Mouse (Mus musculus) intestine, embryonic 16.5 days (tissue): Measurements from ENCODE around the gene Mrpl52. TPM values are rescaled to one million over a fixed set of nuclear protein-coding genes. Genes with fewer than 3 reads are reported as not detected.
A peak's percentile ranks its signal among the peaks of the same experiment; 100 is the strongest.

Source experiments
- ATAC-seq: fragments of 200-750 bp; cut with Nextera tagmentation; 2 replicates; pipeline ENCODE4 v1.8.0; 2017; ENCODE audit warnings: moderate TSS enrichment, moderate library complexity
- H3K27ac ChIP-seq: fragments of 300-500 bp; sonication (generic); 2 replicates; pipeline ENCODE4 v1.5.1; 2014; ENCODE audit warnings: mild to moderate bottlenecking, low read length
- H3K27me3 ChIP-seq: fragments of 300-500 bp; sonication (generic); replicated peaks from 2 replicates; pipeline ENCODE4 v1.6.1; 2014; ENCODE audit warnings: low read length, control low read depth, mixed read lengths; ENCODE audit not compliant: control insufficient read depth, insufficient read depth
- H3K36me3 ChIP-seq: fragments of 300-500 bp; sonication (generic); 2 replicates; pipeline ENCODE4 v1.6.1; 2014; ENCODE audit warnings: low read length, control low read depth; ENCODE audit not compliant: control insufficient read depth, insufficient read depth
- H3K4me1 ChIP-seq: fragments of 300-500 bp; sonication (generic); 2 replicates; pipeline ENCODE4 v1.6.1; 2014; ENCODE audit warnings: low read length, control low read depth, mixed read lengths; ENCODE audit not compliant: control insufficient read depth, insufficient read depth
- H3K4me2 ChIP-seq: fragments of 300-500 bp; sonication (generic); 2 replicates; pipeline ENCODE4 v1.6.1; 2014; ENCODE audit warnings: low read depth, low read length, control low read depth
- H3K4me3 ChIP-seq: fragments of 300-500 bp; sonication (generic); 2 replicates; pipeline ENCODE4 v1.5.1; 2014; ENCODE audit warnings: mild to moderate bottlenecking, low read length
- H3K9ac ChIP-seq: fragments of 300-500 bp; sonication (generic); 2 replicates; pipeline ENCODE4 v1.6.1; 2014; ENCODE audit warnings: low read depth, low read length
- H3K9me3 ChIP-seq: fragments of 300-500 bp; sonication (generic); 2 replicates; pipeline ENCODE4 v1.6.1; 2016; ENCODE audit warnings: low read length, control low read depth; ENCODE audit not compliant: control insufficient read depth
- WGBS: fragments of 180-500 bp; shearing (Covaris S2); extraction: QIAGEN DNeasy Blood & Tissue Kit; methylation state at CpG from one replicate; pipeline ENCODE4 v1.1.7; 2014; 5-methylcytosine and 5-hydroxymethylcytosine counted together
- polyA plus RNA-seq: library from polyadenylated mRNA; unstranded; fragments of >200 nt; fragmentation: Nextera tagmentation; extraction: Ambion mirVana; gene quantifications from 2 replicates; pipeline ENCODE4 v1.2.1, GENCODE M21; 2015

Gene Mrpl52
- polyA plus RNA-seq, 1 experiment from 2014 or later = 267 TPM

DNA sequence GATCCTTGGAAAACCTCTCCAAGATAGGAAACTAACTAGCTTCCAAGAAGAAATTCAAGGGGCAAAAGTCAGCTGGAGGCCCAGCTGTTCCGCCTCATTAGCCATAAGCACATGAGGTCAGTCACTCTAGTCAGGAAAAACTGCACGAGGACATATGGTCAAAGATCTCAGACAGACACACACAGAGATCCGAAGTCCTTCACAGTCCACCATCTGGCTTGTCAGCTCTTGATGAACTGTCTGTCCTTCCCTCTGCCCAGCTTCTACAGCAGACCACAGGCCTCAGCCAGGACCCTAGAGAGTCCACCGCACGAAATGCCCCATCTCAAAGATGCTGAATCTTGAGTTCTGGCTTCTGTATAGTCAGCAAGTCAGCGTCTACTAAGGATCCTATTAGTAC is 39.2 kb upstream of the Mrpl52 start:
- 61% methylated on average over 6 of the region's 6 CpGs for WGBS

DNA sequence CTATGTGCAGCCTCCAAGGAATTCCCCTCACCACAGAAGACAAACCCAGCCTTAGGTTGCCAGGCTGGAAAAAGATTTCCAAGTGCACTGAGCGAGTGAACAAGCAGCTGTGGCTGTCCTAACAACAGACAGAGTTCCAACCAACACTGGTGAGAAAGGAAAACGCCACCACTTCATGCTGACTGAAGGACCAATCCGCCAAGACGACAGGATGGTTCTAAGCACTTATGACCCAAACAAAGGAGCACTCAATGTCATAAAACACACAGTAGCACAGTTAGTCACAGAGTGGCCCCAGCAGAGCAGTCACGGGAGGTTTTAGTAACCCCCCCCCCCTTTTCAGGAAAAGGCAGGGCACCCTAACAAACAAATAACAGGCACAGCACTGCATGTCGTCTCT is 35.9 kb upstream of the Mrpl52 start:
- no peak overlapping the region for H3K4me3 ChIP-seq
- ATAC-seq = no peak
- peaks cover 3% of the 10 kb centered on the region; the same call in 1 of the 2 replicates for H3K36me3 ChIP-seq
- 0 out of 2 replicates have a peak overlapping the region, but pooled peaks have one; percentile 4 for H3K9ac ChIP-seq
- WGBS = 45% methylated on average over 6 of the region's 6 CpGs
- no peak overlapping the region for H3K4me2 ChIP-seq
- no peak overlapping the region for H3K27ac ChIP-seq
- peaks cover 4% of the 10 kb centered on the region; the same call in 1 of the 2 replicates for H3K9me3 ChIP-seq
- H3K27me3 ChIP-seq = no peaks in the 10 kb centered on the region
- H3K4me1 ChIP-seq = peaks cover 15% of the 10 kb centered on the region; the same call in 1 of the 2 replicates

More for the DNA sequence above, 39.2 kb upstream of the Mrpl52 start:
- Histone ChIP-seq H3K9ac (peak overlapping the region; percentile 22; the same call in 1 of the 2 replicates), H3K36me3 (no peaks in the 10 kb centered on the region), H3K4me3 (no peak overlapping the region), H3K27me3 (no peaks in the 10 kb centered on the region), H3K27ac (peak overlapping the region; percentile 23; the same call in 1 of the 2 replicates), H3K4me1 (peaks cover 30% of the 10 kb centered on the region), H3K4me2 (no peak overlapping the region), H3K9me3 (no peaks in the 10 kb centered on the region)
- ATAC-seq = peak; percentile 24; the same call in 1 of the 2 replicates

DNA sequence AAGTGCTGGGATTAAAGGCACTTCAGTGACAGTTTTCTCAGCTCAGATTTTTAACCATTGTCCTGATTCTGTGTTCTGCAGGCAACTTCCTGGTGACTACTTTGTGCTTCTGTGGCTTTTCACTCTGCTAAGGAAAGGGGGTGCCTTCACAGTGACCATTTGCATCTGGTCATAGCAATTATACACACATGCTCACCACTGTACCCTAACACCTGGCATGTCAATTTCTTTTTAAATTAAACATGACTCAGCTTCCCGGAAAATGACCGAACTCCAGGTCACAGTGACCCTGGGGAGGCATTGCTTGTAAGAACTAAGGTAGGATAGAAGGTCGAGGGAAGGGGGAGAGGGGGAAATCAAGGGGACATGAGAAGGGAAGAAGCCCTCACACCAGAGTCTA is 32.9 kb upstream of the Mrpl52 start:
- WGBS = 77% methylated on average over 3 of the region's 3 CpGs
- Histone ChIP-seq H3K4me3 (no peak overlapping the region), H3K36me3 (peaks cover 3% of the 10 kb centered on the region; the same call in 1 of the 2 replicates), H3K4me2 (no peak overlapping the region), H3K9me3 (peaks cover 4% of the 10 kb centered on the region; the same call in 1 of the 2 replicates), H3K27me3 (no peaks in the 10 kb centered on the region), H3K4me1 (0 out of 2 replicates have a peak, but pooled peaks cover 4% of the 10 kb centered on the region), H3K27ac (no peak overlapping the region), H3K9ac (no peak overlapping the region)
- ATAC-seq = no peak

DNA sequence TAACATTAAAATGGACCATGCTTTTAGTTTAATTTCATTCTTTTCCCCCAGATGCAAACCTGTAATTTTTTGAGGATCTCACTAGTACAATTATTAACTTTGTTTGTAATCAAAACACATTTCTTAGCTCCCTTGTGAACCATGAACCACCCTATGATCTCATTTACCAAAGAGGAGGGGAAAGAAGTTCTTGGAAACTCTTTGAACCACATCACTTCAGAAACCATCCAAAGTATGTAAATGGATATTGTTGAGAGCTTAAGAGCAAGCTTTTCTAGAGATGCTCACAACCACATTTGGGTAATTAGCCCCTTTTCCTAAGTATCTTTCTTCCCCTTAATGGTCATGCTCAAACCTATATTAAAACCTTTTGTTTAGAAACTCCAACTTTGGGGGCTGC is 32.4 kb upstream of the Mrpl52 start:
- Histone ChIP-seq H3K27ac (no peak overlapping the region), H3K36me3 (peaks cover 3% of the 10 kb centered on the region; the same call in 1 of the 2 replicates), H3K4me2 (no peak overlapping the region), H3K27me3 (no peaks in the 10 kb centered on the region), H3K9me3 (peaks cover 4% of the 10 kb centered on the region; the same call in 1 of the 2 replicates), H3K4me3 (no peak overlapping the region), H3K4me1 (0 out of 2 replicates have a peak, but pooled peaks cover 8% of the 10 kb centered on the region), H3K9ac (no peak overlapping the region)
- ATAC-seq = no peak

DNA sequence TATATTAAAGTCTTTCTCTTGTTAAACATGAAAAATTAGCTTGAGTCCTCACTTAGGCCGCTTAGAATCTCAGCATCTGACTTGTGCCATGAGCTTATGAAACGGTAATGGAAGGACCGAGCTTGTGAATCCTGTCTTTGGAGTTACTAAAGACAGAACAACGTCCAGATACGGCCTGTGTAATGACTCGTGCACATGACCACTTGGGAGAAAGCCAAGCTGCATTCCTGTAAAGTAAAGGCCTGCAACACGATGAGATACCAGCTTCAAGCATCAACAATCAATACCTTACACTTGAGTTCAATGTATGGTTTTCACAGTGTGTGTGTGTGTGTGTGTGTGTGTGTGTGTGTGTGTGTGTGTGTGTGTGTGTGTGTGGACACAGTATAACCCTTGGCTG is 30.0 kb upstream of the Mrpl52 start:
- Histone ChIP-seq H3K27me3 (no peaks in the 10 kb centered on the region), H3K4me1 (0 out of 2 replicates have a peak, but pooled peaks cover 6% of the 10 kb centered on the region), H3K4me3 (no peak overlapping the region), H3K9ac (no peak overlapping the region), H3K27ac (no peak overlapping the region), H3K4me2 (no peak overlapping the region), H3K36me3 (peaks cover 3% of the 10 kb centered on the region; the same call in 1 of the 2 replicates), H3K9me3 (peaks cover 4% of the 10 kb centered on the region; the same call in 1 of the 2 replicates)
- 65% methylated on average over 7 of the region's 7 CpGs for WGBS
- ATAC-seq = no peak

DNA sequence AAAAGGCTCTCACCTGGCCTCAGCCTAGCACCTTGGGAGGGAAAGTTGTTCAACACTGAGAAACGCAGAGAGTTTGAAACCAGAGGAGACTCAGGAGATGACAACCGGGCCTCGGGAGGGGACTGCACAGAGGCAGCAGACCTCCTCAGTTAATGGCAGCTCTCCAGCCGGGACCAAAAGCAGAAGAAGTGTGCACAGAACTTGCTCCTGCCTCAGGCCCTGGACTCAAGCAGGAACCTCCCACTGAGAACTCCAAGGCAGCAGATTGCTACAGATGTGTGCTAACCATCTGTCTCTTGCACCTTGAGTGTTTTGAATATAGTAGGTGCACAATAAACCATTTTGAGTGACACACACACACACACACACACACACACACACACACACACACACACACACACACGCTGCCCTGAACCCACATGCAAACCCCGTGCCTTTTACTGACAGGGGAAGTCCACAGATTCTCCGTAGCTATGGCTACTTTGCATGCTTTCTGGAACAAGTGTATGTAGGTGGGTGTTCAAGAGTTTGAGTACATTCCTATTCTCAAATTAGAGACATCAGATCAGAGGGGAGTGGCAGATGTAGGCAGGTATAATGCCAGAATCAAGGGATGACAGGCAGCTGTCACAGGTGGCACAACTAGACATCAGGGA is 28.7 kb upstream of the Mrpl52 start:
- H3K36me3 ChIP-seq = peaks cover 3% of the 10 kb centered on the region; the same call in 1 of the 2 replicates
- peaks cover 4% of the 10 kb centered on the region; the same call in 1 of the 2 replicates for H3K9me3 ChIP-seq
- H3K4me2 ChIP-seq = no peak overlapping the region
- peaks cover 14% of the 10 kb centered on the region; the same call in 1 of the 2 replicates for H3K4me1 ChIP-seq
- 79% methylated on average over 7 of the region's 7 CpGs for WGBS
- H3K4me3 ChIP-seq = no peak overlapping the region
- H3K27ac ChIP-seq = no peak overlapping the region
- no peaks in the 10 kb centered on the region for H3K27me3 ChIP-seq
- H3K9ac ChIP-seq = no peak overlapping the region
- no peak for ATAC-seq

DNA sequence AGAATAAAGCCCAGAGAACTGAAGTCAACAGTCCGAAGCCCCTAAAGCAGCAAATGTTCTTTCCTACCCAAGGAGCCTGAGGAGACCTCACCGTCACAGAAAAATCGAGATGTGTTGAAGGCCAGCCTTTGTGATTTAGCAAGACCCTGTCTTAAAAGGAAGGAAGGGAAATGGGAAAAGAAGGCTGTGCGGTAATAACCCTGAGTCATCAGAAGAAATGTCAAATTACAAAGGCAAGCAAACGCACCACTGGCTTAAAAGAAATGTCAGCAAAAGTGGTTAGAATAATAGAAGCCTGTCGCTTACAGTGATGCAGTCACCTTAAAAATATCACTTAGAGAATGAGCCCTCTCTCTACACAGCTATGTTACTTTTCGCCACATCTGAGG is 28.2 kb upstream of the Mrpl52 start:
- 64% methylated on average over 7 of the region's 7 CpGs for WGBS
- H3K4me1 ChIP-seq = peaks cover 16% of the 10 kb centered on the region; the same call in 1 of the 2 replicates
- peaks cover 3% of the 10 kb centered on the region; the same call in 1 of the 2 replicates for H3K36me3 ChIP-seq
- H3K9ac ChIP-seq = no peak overlapping the region
- no peak for ATAC-seq
- no peaks in the 10 kb centered on the region for H3K27me3 ChIP-seq
- H3K4me3 ChIP-seq = no peak overlapping the region
- H3K9me3 ChIP-seq = peaks cover 4% of the 10 kb centered on the region; the same call in 1 of the 2 replicates
- peak overlapping the region; percentile 2; the same call in 1 of the 2 replicates for H3K27ac ChIP-seq
- no peak overlapping the region for H3K4me2 ChIP-seq

DNA sequence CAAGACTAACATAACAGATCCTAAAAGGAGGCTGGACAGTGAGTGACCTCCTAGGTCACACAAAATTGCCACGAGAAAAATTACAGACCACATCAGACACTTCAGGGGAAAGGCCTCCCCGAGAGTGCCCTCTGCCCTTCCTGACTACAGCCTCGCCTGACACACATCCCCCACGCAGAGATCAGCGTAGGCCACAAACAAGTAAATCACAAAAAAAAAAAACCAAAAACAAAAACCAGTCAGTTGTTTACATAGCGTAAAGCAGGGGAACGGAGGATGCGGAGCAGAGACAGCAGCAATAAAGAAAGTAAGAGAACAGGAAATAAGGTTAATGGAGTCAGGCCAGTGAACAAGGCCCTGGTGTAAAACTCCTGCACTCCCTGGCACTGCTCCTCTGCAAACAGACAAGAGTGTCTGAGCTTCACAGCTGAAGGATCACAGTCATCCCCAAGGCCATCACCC is 27.8 kb upstream of the Mrpl52 start:
- Histone ChIP-seq H3K4me1 (peaks cover 16% of the 10 kb centered on the region; the same call in 1 of the 2 replicates), H3K4me3 (no peak overlapping the region), H3K27ac (peak overlapping the region; percentile 2; the same call in 1 of the 2 replicates), H3K27me3 (no peaks in the 10 kb centered on the region), H3K36me3 (peaks cover 3% of the 10 kb centered on the region; the same call in 1 of the 2 replicates), H3K9ac (no peak overlapping the region), H3K4me2 (no peak overlapping the region), H3K9me3 (peaks cover 4% of the 10 kb centered on the region; the same call in 1 of the 2 replicates)
- no peak for ATAC-seq
- WGBS = 40% methylated on average over 8 of the region's 8 CpGs

DNA sequence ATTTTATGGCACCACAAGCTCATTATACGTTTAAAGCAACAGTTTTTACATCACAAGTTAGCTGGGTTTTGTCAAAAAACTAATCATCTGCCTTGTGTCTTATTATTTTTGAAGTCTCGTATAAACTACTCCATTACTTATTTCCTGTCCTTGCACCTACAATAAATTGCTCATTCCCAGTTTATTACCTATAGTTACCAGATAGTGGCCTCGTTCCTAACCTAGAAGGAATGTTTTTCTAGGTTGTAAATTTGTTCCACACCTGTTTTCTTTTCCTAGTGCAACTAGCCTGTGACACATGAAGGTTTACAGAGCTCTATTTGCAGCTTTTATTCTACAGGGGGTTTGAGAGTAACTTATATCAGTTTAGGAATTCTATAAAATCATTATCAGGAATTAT is 25.0 kb upstream of the Mrpl52 start:
- Histone ChIP-seq H3K9ac (no peak overlapping the region), H3K27ac (no peak overlapping the region), H3K4me3 (no peak overlapping the region), H3K4me2 (peak overlapping the region; percentile 1; the same call in 1 of the 2 replicates), H3K9me3 (no peaks in the 10 kb centered on the region), H3K36me3 (no peaks in the 10 kb centered on the region), H3K27me3 (no peaks in the 10 kb centered on the region), H3K4me1 (peaks cover 18% of the 10 kb centered on the region; the same call in 1 of the 2 replicates)
- 32% methylated on average over 3 of the region's 3 CpGs for WGBS
- peak; percentile 60 for ATAC-seq
